ENCODE assay signal across 24 mouse cellular contexts in genomic region chr8:121394686-121395085, GRCm38 (mm10).
DNase-seq lines count a peak whose midpoint lies in the region; ATAC-seq and TF ChIP-seq lines count a peak whose summit lies in the region.
"Had no signal": no experiment of that assay in that cellular context is flagged by ENCODE, and none has a peak within 500 bp of the region (broad histone marks: within the 10 kb centered on the region; RNA-seq: fewer than 3 reads in every experiment).

No protein-coding gene starts in this region.

- DNase-seq in heart, postnatal 25 days (ENCODE audit: low spot score) = no peak
- no peak for DNase-seq in hindbrain, embryonic 10.5 days (ENCODE audit: low spot score)
- no peak for DNase-seq in hindbrain, postnatal 0 days (ENCODE audit: low spot score)
- peak; percentile 61 for DNase-seq in kidney, postnatal 0 days (ENCODE audit: low spot score)
- DNase-seq in kidney, postnatal 4 days = no peak
- DNase-seq in embryonic facial prominence, embryonic 14.5 days (ENCODE audit: low spot score) = no peak
- DNase-seq: adrenal gland, adult 2 months; cerebellum, adult 11-12 months; cerebellum, postnatal 10 days; gastrocnemius, postnatal 25 days; layer of hippocampus, adult 9-11 months; lung, postnatal 4 days; retina, postnatal 1 day; right cerebral cortex, postnatal 25 days; spleen, adult 18-20 months had no signal

- TF ChIP-seq CTCF in hindbrain, postnatal 0 days (IDR thresholded peaks at IDR 0.05; ENCODE audit: low read depth) = no peak
- no peak for TF ChIP-seq CTCF in kidney, postnatal 0 days (IDR thresholded peaks at IDR 0.05; ENCODE audit: low read depth)

- H3K4me2 ChIP-seq in heart, embryonic 11.5 days = peak overlapping the region; percentile 50
- no peak overlapping the region; the same call in 1 of the 2 replicates for H3K4me2 ChIP-seq in hindbrain, postnatal 0 days (ENCODE audit: low read depth, low read length)
- peak overlapping the region; percentile 47 for H3K4me2 ChIP-seq in kidney, postnatal 0 days (ENCODE audit: low read length)
- peak overlapping the region; percentile 36; the same call in 1 of the 2 replicates for H3K4me2 ChIP-seq in embryonic facial prominence, embryonic 14.5 days (ENCODE audit: low read depth, low read length)
- H3K4me2 ChIP-seq: forebrain, embryonic 15.5 days; hindbrain, embryonic 15.5 days; midbrain, embryonic 15.5 days; neural tube, embryonic 13.5 days had no signal

- H3K36me3 ChIP-seq in heart, embryonic 11.5 days (ENCODE audit: control insufficient read depth, insufficient read depth, low read length) = no peaks in the 10 kb centered on the region
- H3K36me3 ChIP-seq in hindbrain, embryonic 10.5 days = no peaks in the 10 kb centered on the region
- H3K36me3 ChIP-seq in hindbrain, postnatal 0 days (ENCODE audit: insufficient read depth, low read length) = no peaks in the 10 kb centered on the region
- H3K36me3 ChIP-seq in kidney, postnatal 0 days (ENCODE audit: insufficient read depth, low read length) = no peaks in the 10 kb centered on the region
- H3K36me3 ChIP-seq in embryonic facial prominence, embryonic 14.5 days (ENCODE audit: control insufficient read depth, insufficient read depth, low read length) = no peaks in the 10 kb centered on the region
- H3K36me3 ChIP-seq: forebrain, embryonic 15.5 days; hindbrain, embryonic 15.5 days; midbrain, embryonic 15.5 days; neural tube, embryonic 13.5 days had no signal

- no peaks in the 10 kb centered on the region for H3K9me3 ChIP-seq in heart, embryonic 11.5 days (replicated peaks; ENCODE audit: control insufficient read depth, low read length)
- H3K9me3 ChIP-seq in hindbrain, embryonic 10.5 days = no peaks in the 10 kb centered on the region
- no peaks in the 10 kb centered on the region for H3K9me3 ChIP-seq in hindbrain, postnatal 0 days (ENCODE audit: low read length)
- H3K9me3 ChIP-seq in kidney, postnatal 0 days (replicated peaks; ENCODE audit: low read length) = no peaks in the 10 kb centered on the region
- H3K9me3 ChIP-seq in embryonic facial prominence, embryonic 14.5 days (ENCODE audit: control insufficient read depth, low read length) = no peaks in the 10 kb centered on the region
- H3K9me3 ChIP-seq: forebrain, embryonic 15.5 days; hindbrain, embryonic 15.5 days; midbrain, embryonic 15.5 days; neural tube, embryonic 13.5 days had no signal

- no peak for ATAC-seq in heart, embryonic 11.5 days (replicated peaks; ENCODE audit: insufficient number of reproducible peaks, low FRiP score, low TSS enrichment)
- ATAC-seq in hindbrain, postnatal 0 days = no peak
- ATAC-seq in kidney, postnatal 0 days (replicated peaks; ENCODE audit: low FRiP score, low read depth) = no peak
- ATAC-seq in embryonic facial prominence, embryonic 14.5 days (ENCODE audit: low read depth) = no peak
- no peak for ATAC-seq in inflammation-experienced regulatory T-cells, adult 6 months
- ATAC-seq: forebrain, embryonic 15.5 days; intestine, embryonic 16.5 days; midbrain, embryonic 15.5 days had no signal

- H3K4me3 ChIP-seq in heart, embryonic 11.5 days (ENCODE audit: low read depth, low read length) = no peak overlapping the region
- H3K4me3 ChIP-seq in hindbrain, embryonic 10.5 days = no peak overlapping the region
- no peak overlapping the region for H3K4me3 ChIP-seq in hindbrain, postnatal 0 days (ENCODE audit: low read length)
- H3K4me3 ChIP-seq in kidney, postnatal 0 days (replicated peaks; ENCODE audit: low read depth, low read length) = peak overlapping the region; percentile 19
- H3K4me3 ChIP-seq in embryonic facial prominence, embryonic 14.5 days (ENCODE audit: low read depth, low read length) = no peak overlapping the region
- H3K4me3 ChIP-seq: forebrain, embryonic 15.5 days; hindbrain, embryonic 15.5 days; left cerebral cortex, adult 2 months; midbrain, embryonic 15.5 days; myocyte; neural tube, embryonic 13.5 days had no signal

- H3K4me1 ChIP-seq in heart, embryonic 11.5 days (ENCODE audit: control insufficient read depth, insufficient read depth, low read length) = peaks cover 18% of the 10 kb centered on the region
- H3K4me1 ChIP-seq in hindbrain, embryonic 10.5 days (replicated peaks) = peaks cover 66% of the 10 kb centered on the region
- no peaks in the 10 kb centered on the region for H3K4me1 ChIP-seq in hindbrain, postnatal 0 days (ENCODE audit: insufficient read depth, low read length)
- H3K4me1 ChIP-seq in kidney, postnatal 0 days (replicated peaks; ENCODE audit: insufficient read depth, low read length) = peaks cover 23% of the 10 kb centered on the region
- peaks cover 20% of the 10 kb centered on the region for H3K4me1 ChIP-seq in embryonic facial prominence, embryonic 14.5 days (ENCODE audit: control insufficient read depth, insufficient read depth, low read length)

- H3K27me3 ChIP-seq in heart, embryonic 11.5 days (ENCODE audit: control insufficient read depth, insufficient read depth, low read length) = peaks cover 7% of the 10 kb centered on the region
- peaks cover 88% of the 10 kb centered on the region for H3K27me3 ChIP-seq in hindbrain, embryonic 10.5 days (ENCODE audit: insufficient read depth, poor library complexity, severe bottlenecking)
- H3K27me3 ChIP-seq in hindbrain, postnatal 0 days (ENCODE audit: insufficient read depth, low read length) = peaks cover 39% of the 10 kb centered on the region
- peaks cover 11% of the 10 kb centered on the region for H3K27me3 ChIP-seq in kidney, postnatal 0 days (ENCODE audit: insufficient read depth, low read length)
- peaks cover 69% of the 10 kb centered on the region for H3K27me3 ChIP-seq in embryonic facial prominence, embryonic 14.5 days (replicated peaks; ENCODE audit: control insufficient read depth, insufficient read depth, low read length)

- 50% methylated on average over 5 of the region's 5 CpGs for WGBS in heart, embryonic 11.5 days (ENCODE audit: insufficient replicate concordance)
- WGBS in hindbrain, embryonic 10.5 days = 59% methylated on average over 5 of the region's 5 CpGs
- WGBS in hindbrain, postnatal 0 days = 76% methylated on average over 5 of the region's 5 CpGs
- WGBS in kidney, postnatal 0 days = 21% methylated on average over 5 of the region's 5 CpGs
- 26% methylated on average over 5 of the region's 5 CpGs for WGBS in embryonic facial prominence, embryonic 14.5 days

- H3K9ac ChIP-seq in heart, embryonic 11.5 days (ENCODE audit: low read depth, low read length) = no peak overlapping the region
- no peak overlapping the region for H3K9ac ChIP-seq in hindbrain, postnatal 0 days (replicated peaks; ENCODE audit: low read length)
- peak overlapping the region; percentile 59 for H3K9ac ChIP-seq in kidney, postnatal 0 days (ENCODE audit: low read depth, low read length)
- H3K9ac ChIP-seq in embryonic facial prominence, embryonic 14.5 days (ENCODE audit: low read depth, low read length) = no peak overlapping the region
- H3K9ac ChIP-seq: forebrain, embryonic 15.5 days; hindbrain, embryonic 15.5 days; midbrain, embryonic 15.5 days; neural tube, embryonic 13.5 days had no signal

- intact Hi-C loops in heart, postnatal 25 days (cut with DNase I) = no loop called here

- no peak overlapping the region for H3K27ac ChIP-seq in heart, embryonic 11.5 days (ENCODE audit: low read depth, low read length)
- H3K27ac ChIP-seq in hindbrain, embryonic 10.5 days = peak overlapping the region; percentile 40; the same call in 1 of the 2 replicates
- no peak overlapping the region for H3K27ac ChIP-seq in hindbrain, postnatal 0 days
- peak overlapping the region; percentile 83 for H3K27ac ChIP-seq in kidney, postnatal 0 days
- peak overlapping the region; percentile 56; the same call in 1 of the 2 replicates for H3K27ac ChIP-seq in embryonic facial prominence, embryonic 14.5 days (replicated peaks; ENCODE audit: low read depth, low read length)
- H3K27ac ChIP-seq: forebrain, embryonic 15.5 days; hindbrain, embryonic 15.5 days; left cerebral cortex, adult 2 months; midbrain, embryonic 15.5 days had no signal

Comparison
In these comparisons a context has a peak if more than half of its experiments do, and no peak if none do; other contexts are left out.
1. H3K27ac ChIP-seq: peak in hindbrain, embryonic 10.5 days (single experiment), kidney, postnatal 0 days (single experiment) and embryonic facial prominence, embryonic 14.5 days (single experiment); none in heart, embryonic 11.5 days (single experiment) and hindbrain, postnatal 0 days (single experiment).